Mouse (Mus musculus) limb, embryonic 14.5 days (tissue): ENCODE results near the gene Ppp2r5b. TPM values are rescaled to one million over a fixed set of nuclear protein-coding genes. Genes with fewer than 3 reads are reported as not detected.

Source experiments
- ATAC-seq: fragments of 200-750 bp; cut with Nextera tagmentation; 2 replicates; pipeline ENCODE4 v1.8.0; 2017; ENCODE audit warnings: low read depth, moderate number of reproducible peaks, moderate TSS enrichment; ENCODE audit not compliant: low FRiP score
- DNase-seq: peaks from one replicate; pipeline ENCODE4 v3.0.0-alpha.2; 2015; ENCODE audit warnings: low spot score
- H3K27ac ChIP-seq: fragments of 300-500 bp; sonication (generic); replicated peaks from 2 replicates; pipeline ENCODE4 v1.5.1; 2014; ENCODE audit warnings: low read depth, mild to moderate bottlenecking, low read length, moderate library complexity, mixed read lengths
- H3K27me3 ChIP-seq: fragments of 300-500 bp; sonication (generic); 2 replicates; pipeline ENCODE4 v1.6.1; 2014; ENCODE audit warnings: low read length, mixed read lengths; ENCODE audit not compliant: control insufficient read depth, insufficient read depth
- H3K36me3 ChIP-seq: fragments of 300-500 bp; sonication (generic); 2 replicates; pipeline ENCODE4 v1.6.1; 2014; ENCODE audit warnings: mild to moderate bottlenecking, low read length, moderate library complexity, mixed read lengths; ENCODE audit not compliant: control insufficient read depth, insufficient read depth
- H3K4me1 ChIP-seq: fragments of 300-500 bp; sonication (generic); 2 replicates; pipeline ENCODE4 v1.6.1; 2014; ENCODE audit warnings: antibody characterized with exemption, low read length, mixed read lengths; ENCODE audit not compliant: control insufficient read depth, insufficient read depth
- H3K4me2 ChIP-seq: fragments of 300-500 bp; sonication (generic); replicated peaks from 2 replicates; pipeline ENCODE4 v1.6.1; 2014; ENCODE audit warnings: low read depth, mild to moderate bottlenecking, low read length, moderate library complexity; ENCODE audit not compliant: severe bottlenecking
- H3K4me3 ChIP-seq: fragments of 300-500 bp; sonication (generic); replicated peaks from 2 replicates; pipeline ENCODE4 v1.5.1; 2014; ENCODE audit warnings: low read length
- H3K9ac ChIP-seq: fragments of 300-500 bp; sonication (generic); 2 replicates; pipeline ENCODE4 v1.6.1; 2014; ENCODE audit warnings: mild to moderate bottlenecking, low read depth, low read length, moderate library complexity; ENCODE audit not compliant: severe bottlenecking
- H3K9me3 ChIP-seq: fragments of 300-500 bp; sonication (generic); 2 replicates; pipeline ENCODE4 v1.6.1; 2016; ENCODE audit warnings: low read length; ENCODE audit not compliant: control insufficient read depth
- POLR2A ChIP-seq: fragments of 200-500 bp; IDR thresholded peaks from 2 replicates; pipeline ENCODE4 v1.8.0; 2012; ENCODE audit warnings: inconsistent platforms, mild to moderate bottlenecking, moderate library complexity, borderline replicate concordance; ENCODE audit not compliant: insufficient read depth, insufficient read length; ENCODE audit errors: extremely low read depth
- WGBS: fragments of 180-500 bp; shearing (Covaris S2); extraction: QIAGEN DNeasy Blood & Tissue Kit; methylation state at CpG from one replicate; pipeline ENCODE4 v1.1.7; 2014; 5-methylcytosine and 5-hydroxymethylcytosine counted together
- polyA plus RNA-seq, 2 experiments: library from polyadenylated mRNA; depleted of rRNA in 1 of 2; stranded (reverse) in 1 of 2; unstranded in 1 of 2; fragments of >200 nt; fragmentation: Nextera tagmentation in 1 of 2; extraction: Ambion mirVana in 1 of 2; gene quantifications; 2 replicates each; pipeline versions ENCODE4 v1.2.1 to v1.2.3; 2012 to 2014

Ppp2r5b gene
- polyA plus RNA-seq, 2 experiments, result 27.5 to 45.0 TPM

GRCm38 (mm10) chr19:6236053-6236441 lies 375 bp upstream of the Ppp2r5b start:
- DNase-seq, result peak; percentile 91
- ATAC-seq, result peak; percentile 90
- Histone ChIP-seq H3K9ac (peak overlapping the region; percentile 72), H3K27me3 (no peaks in the 10 kb centered on the region), H3K4me1 (peaks cover 9% of the 10 kb centered on the region), H3K4me2 (peak overlapping the region; percentile 91), H3K4me3 (peak overlapping the region; percentile 83), H3K9me3 (no peaks in the 10 kb centered on the region), H3K27ac (peak overlapping the region; percentile 93), H3K36me3 (peaks cover 25% of the 10 kb centered on the region)
- TF ChIP-seq POLR2A, result no peak
- WGBS, result 0% methylated on average over 9 of the region's 9 CpGs

- WGBS, result 76% methylated on average over 11 of the region's 11 CpGs
- TF ChIP-seq POLR2A, result no peak
- Histone ChIP-seq H3K4me2 (peak overlapping the region; percentile 91), H3K27me3 (no peaks in the 10 kb centered on the region), H3K36me3 (peaks cover 40% of the 10 kb centered on the region), H3K27ac (no peak overlapping the region), H3K4me1 (peaks cover 9% of the 10 kb centered on the region), H3K9ac (peak overlapping the region; percentile 72; the same call in 1 of the 2 replicates), H3K9me3 (no peaks in the 10 kb centered on the region), H3K4me3 (peak overlapping the region; percentile 83)
- DNase-seq (no peak), ATAC-seq (no peak)
These were observed 1.2 kb downstream of the Ppp2r5b start for GRCm38 (mm10) chr19:6234337-6235083.

- ATAC-seq, result no peak
- no peak overlapping the region for H3K27ac ChIP-seq
- H3K4me1 ChIP-seq, result peaks cover 9% of the 10 kb centered on the region
- H3K9me3 ChIP-seq, result no peaks in the 10 kb centered on the region
- H3K9ac ChIP-seq, result no peak overlapping the region
- peaks cover 49% of the 10 kb centered on the region for H3K36me3 ChIP-seq
- H3K4me3 ChIP-seq, result no peak overlapping the region
- 93% methylated on average over 16 of the region's 16 CpGs for WGBS
- H3K4me2 ChIP-seq, result no peak overlapping the region
- no peaks in the 10 kb centered on the region for H3K27me3 ChIP-seq
- TF ChIP-seq POLR2A, result no peak
- no peak for DNase-seq
These were observed 2.0 kb downstream of the Ppp2r5b start for GRCm38 (mm10) chr19:6233647-6234046.

- peaks cover 9% of the 10 kb centered on the region for H3K4me1 ChIP-seq
- no peak for DNase-seq
- H3K9me3 ChIP-seq, result no peaks in the 10 kb centered on the region
These were observed 4.6 kb downstream of the Ppp2r5b start for GRCm38 (mm10) chr19:6231036-6231435.

GRCm38 (mm10) chr19:6230411-6230810 lies 5.3 kb downstream of the Ppp2r5b start:
- Histone ChIP-seq H3K4me3 (no peak overlapping the region), H3K9me3 (no peaks in the 10 kb centered on the region), H3K4me1 (peaks cover 9% of the 10 kb centered on the region), H3K27ac (no peak overlapping the region), H3K27me3 (no peaks in the 10 kb centered on the region), H3K4me2 (no peak overlapping the region), H3K36me3 (peaks cover 62% of the 10 kb centered on the region), H3K9ac (no peak overlapping the region)
- no peak for TF ChIP-seq POLR2A
- no peak for DNase-seq
- WGBS, result 75% methylated on average over 4 of the region's 4 CpGs
- ATAC-seq, result no peak

More at GRCm38 (mm10) chr19:6231036-6231435, 4.6 kb downstream of the Ppp2r5b start:
- Histone ChIP-seq H3K4me2 (no peak overlapping the region), H3K9ac (no peak overlapping the region), H3K36me3 (peaks cover 62% of the 10 kb centered on the region), H3K27ac (no peak overlapping the region), H3K4me3 (no peak overlapping the region), H3K27me3 (no peaks in the 10 kb centered on the region)
- no peak for ATAC-seq
- 81% methylated on average over 2 of the region's 2 CpGs for WGBS
- TF ChIP-seq POLR2A, result no peak
